ENCODE assay signal across 20 mouse cellular contexts in genomic region chr12:26796367-26796766, GRCm38 (mm10).
DNase-seq lines count a peak whose midpoint lies in the region; ATAC-seq and TF ChIP-seq lines count a peak whose summit lies in the region.
"Had no signal": no experiment of that assay in that cellular context is flagged by ENCODE, and none has a peak within 500 bp of the region (broad histone marks: within the 10 kb centered on the region; RNA-seq: fewer than 3 reads in every experiment).

No protein-coding gene starts in this region.

- no peak overlapping the region for H3K4me2 ChIP-seq in hindbrain, postnatal 0 days (ENCODE audit: low read depth, low read length)
- no peak overlapping the region for H3K4me2 ChIP-seq in hindbrain, embryonic 13.5 days
- H3K4me2 ChIP-seq: embryonic facial prominence, embryonic 15.5 days; liver, embryonic 11.5 days; lung, embryonic 15.5 days; neural tube, embryonic 13.5 days; stomach, embryonic 15.5 days had no signal

- H3K9ac ChIP-seq in hindbrain, postnatal 0 days (replicated peaks; ENCODE audit: low read length): no peak overlapping the region
- H3K9ac ChIP-seq in hindbrain, embryonic 13.5 days: no peak overlapping the region
- H3K9ac ChIP-seq: embryonic facial prominence, embryonic 15.5 days; lung, embryonic 15.5 days; neural tube, embryonic 13.5 days; stomach, embryonic 15.5 days had no signal

- no peak for TF ChIP-seq CTCF in hindbrain, postnatal 0 days (IDR thresholded peaks at IDR 0.05; ENCODE audit: low read depth)

- peak overlapping the region; percentile 90 for H3K27ac ChIP-seq in hindbrain, embryonic 10.5 days
- H3K27ac ChIP-seq in hindbrain, postnatal 0 days: no peak overlapping the region
- H3K27ac ChIP-seq in hindbrain, embryonic 13.5 days: peak overlapping the region; percentile 67
- H3K27ac ChIP-seq: embryonic facial prominence, embryonic 15.5 days; heart, embryonic 10.5 days; lung, embryonic 15.5 days; macrophage; neural tube, embryonic 13.5 days; stomach, embryonic 15.5 days had no signal

- DNase-seq in hindbrain, embryonic 10.5 days (ENCODE audit: low spot score): peak; percentile 69
- no peak for DNase-seq in hindbrain, postnatal 0 days (ENCODE audit: low spot score)
- DNase-seq in ZHBTc4 (ENCODE audit: low read depth, low spot score): peak; percentile 27
- DNase-seq in embryo, embryonic 10.5 days (ENCODE audit: low spot score): peak; percentile 71
- DNase-seq in cerebellum, adult 11 months: no peak
- DNase-seq: adrenal gland, adult 2 months; cerebellum, adult 9-10 months; heart, postnatal 10 days; kidney, adult 11 months; right cerebral cortex, postnatal 25 days; thymus, adult 18-20 months had no signal

- no peak overlapping the region for H3K4me3 ChIP-seq in hindbrain, embryonic 10.5 days
- H3K4me3 ChIP-seq in hindbrain, postnatal 0 days (ENCODE audit: low read length): no peak overlapping the region
- no peak overlapping the region for H3K4me3 ChIP-seq in hindbrain, embryonic 13.5 days
- H3K4me3 ChIP-seq: embryonic facial prominence, embryonic 15.5 days; heart, embryonic 10.5 days; lung, embryonic 15.5 days; neural tube, embryonic 13.5 days; stomach, embryonic 15.5 days had no signal

- H3K27me3 ChIP-seq in hindbrain, embryonic 10.5 days (ENCODE audit: insufficient read depth, poor library complexity, severe bottlenecking): no peaks in the 10 kb centered on the region
- no peaks in the 10 kb centered on the region for H3K27me3 ChIP-seq in hindbrain, postnatal 0 days (ENCODE audit: insufficient read depth, low read length)
- no peaks in the 10 kb centered on the region for H3K27me3 ChIP-seq in hindbrain, embryonic 13.5 days
- H3K27me3 ChIP-seq: embryonic facial prominence, embryonic 15.5 days; lung, embryonic 15.5 days; neural tube, embryonic 13.5 days; stomach, embryonic 15.5 days had no signal

- no peak for ATAC-seq in hindbrain, postnatal 0 days
- ATAC-seq in hindbrain, embryonic 13.5 days (ENCODE audit: low FRiP score): no peak
- ATAC-seq in megakaryocyte-erythroid progenitor cell, adult 5-6 weeks (replicated peaks; ENCODE audit: low FRiP score, low TSS enrichment, poor library complexity, severe bottlenecking): no peak

- H3K36me3 ChIP-seq in hindbrain, embryonic 10.5 days: no peaks in the 10 kb centered on the region
- H3K36me3 ChIP-seq in hindbrain, postnatal 0 days (ENCODE audit: insufficient read depth, low read length): no peaks in the 10 kb centered on the region
- no peaks in the 10 kb centered on the region for H3K36me3 ChIP-seq in hindbrain, embryonic 13.5 days
- H3K36me3 ChIP-seq: embryonic facial prominence, embryonic 15.5 days; heart, embryonic 10.5 days; lung, embryonic 15.5 days; neural tube, embryonic 13.5 days; stomach, embryonic 15.5 days had no signal

- peaks cover 28% of the 10 kb centered on the region for H3K4me1 ChIP-seq in hindbrain, embryonic 10.5 days (replicated peaks)
- H3K4me1 ChIP-seq in hindbrain, postnatal 0 days (ENCODE audit: insufficient read depth, low read length): no peaks in the 10 kb centered on the region
- H3K4me1 ChIP-seq in hindbrain, embryonic 13.5 days (replicated peaks): peaks cover 20% of the 10 kb centered on the region
- H3K4me1 ChIP-seq: heart, embryonic 10.5 days; lung, embryonic 15.5 days; stomach, embryonic 15.5 days had no signal

- WGBS in hindbrain, embryonic 10.5 days: 37% methylated on average over 2 of the region's 2 CpGs
- 41% methylated on average over 2 of the region's 2 CpGs for WGBS in hindbrain, postnatal 0 days
- 23% methylated on average over 2 of the region's 2 CpGs for WGBS in hindbrain, embryonic 13.5 days

- no peaks in the 10 kb centered on the region for H3K9me3 ChIP-seq in hindbrain, embryonic 10.5 days
- H3K9me3 ChIP-seq in hindbrain, postnatal 0 days (ENCODE audit: low read length): no peaks in the 10 kb centered on the region
- no peaks in the 10 kb centered on the region for H3K9me3 ChIP-seq in hindbrain, embryonic 13.5 days
- H3K9me3 ChIP-seq: embryonic facial prominence, embryonic 15.5 days; heart, embryonic 10.5 days; lung, embryonic 15.5 days; neural tube, embryonic 13.5 days; stomach, embryonic 15.5 days had no signal

Comparison
In these comparisons a context has a peak if more than half of its experiments do, and no peak if none do; other contexts are left out.
1. DNase-seq: peak in hindbrain, embryonic 10.5 days (single experiment), ZHBTc4 (single experiment) and embryo, embryonic 10.5 days (single experiment); none in hindbrain, postnatal 0 days (single experiment) and cerebellum, adult 11 months (single experiment).